Mouse (Mus musculus): ENCODE measurements at regions not wholly inside any gene's neighbourhood (a gene's known extent, or its start where the extent isn't known, plus 50 kb on each side); places are given as distances from the start of the nearest gene placed in this dataset.
A peak's percentile ranks its signal among the peaks of the same experiment; 100 is the strongest.

GRCm38 (mm10) chr4:153070190-153070745, 412.3 kb downstream of the Ajap1 start:
- Histone ChIP-seq H3K4me3 (replicated peaks) (no peak overlapping the region), H3K4me2 (replicated peaks) (no peak overlapping the region), H3K36me3 (no peaks in the 10 kb centered on the region), H3K9ac (replicated peaks) (no peak overlapping the region; the same call in 1 of the 2 replicates), H3K27me3 (no peaks in the 10 kb centered on the region; the same call in 1 of the 2 replicates), H3K27ac (peak overlapping the region; percentile 31; the same call in 1 of the 2 replicates), H3K9me3 (no peaks in the 10 kb centered on the region), H3K4me1 (replicated peaks) (peaks cover 13% of the 10 kb centered on the region)
- ATAC-seq: peak; percentile 72
- 41% methylated on average over 15 of the region's 15 CpGs for WGBS

- WGBS: 86% methylated on average over 12 of the region's 12 CpGs
- H3K36me3 ChIP-seq: no peaks in the 10 kb centered on the region
- H3K9me3 ChIP-seq: no peaks in the 10 kb centered on the region
- H3K4me2 ChIP-seq (replicated peaks): no peak overlapping the region
- peaks cover 13% of the 10 kb centered on the region for H3K4me1 ChIP-seq (replicated peaks)
- ATAC-seq: no peak
- no peak overlapping the region for H3K9ac ChIP-seq (replicated peaks)
- H3K27me3 ChIP-seq: no peaks in the 10 kb centered on the region
- H3K27ac ChIP-seq: no peak overlapping the region
- H3K4me3 ChIP-seq (replicated peaks): no peak overlapping the region
These were observed 414.1 kb downstream of the Ajap1 start for GRCm38 (mm10) chr4:153068484-153069033.

GRCm38 (mm10) chr4:153064021-153064605, 418.5 kb downstream of the Ajap1 start:
- Histone ChIP-seq H3K9ac (replicated peaks) (no peak overlapping the region), H3K4me1 (replicated peaks) (no peaks in the 10 kb centered on the region), H3K9me3 (no peaks in the 10 kb centered on the region), H3K36me3 (no peaks in the 10 kb centered on the region), H3K27me3 (no peaks in the 10 kb centered on the region), H3K4me3 (replicated peaks) (no peak overlapping the region), H3K27ac (no peak overlapping the region), H3K4me2 (replicated peaks) (no peak overlapping the region)
- 60% methylated on average over 14 of the region's 14 CpGs for WGBS
- ATAC-seq: no peak

GRCm38 (mm10) chr4:153063402-153063801, 419.2 kb downstream of the Ajap1 start:
- Histone ChIP-seq H3K4me3 (replicated peaks) (no peak overlapping the region), H3K9me3 (no peaks in the 10 kb centered on the region), H3K27ac (no peak overlapping the region), H3K36me3 (no peaks in the 10 kb centered on the region), H3K9ac (replicated peaks) (no peak overlapping the region), H3K27me3 (no peaks in the 10 kb centered on the region), H3K4me1 (replicated peaks) (no peaks in the 10 kb centered on the region), H3K4me2 (replicated peaks) (no peak overlapping the region)
- no peak for ATAC-seq
- 85% methylated on average over 9 of the region's 9 CpGs for WGBS

- H3K4me2 ChIP-seq (replicated peaks): no peak overlapping the region
- H3K9ac ChIP-seq (replicated peaks): no peak overlapping the region
- 65% methylated on average over 12 of the region's 12 CpGs for WGBS
- H3K27me3 ChIP-seq: no peaks in the 10 kb centered on the region
- ATAC-seq: no peak
- H3K4me1 ChIP-seq (replicated peaks): peaks cover 8% of the 10 kb centered on the region
- H3K36me3 ChIP-seq: no peaks in the 10 kb centered on the region
- H3K9me3 ChIP-seq: no peaks in the 10 kb centered on the region
- H3K4me3 ChIP-seq (replicated peaks): no peak overlapping the region
- no peak overlapping the region for H3K27ac ChIP-seq
These were observed 424.5 kb downstream of the Ajap1 start for GRCm38 (mm10) chr4:153058152-153058551.

GRCm38 (mm10) chr4:153023711-153024110, 458.9 kb downstream of the Ajap1 start:
- no peak overlapping the region for H3K9ac ChIP-seq (replicated peaks)
- no peak for ATAC-seq
- H3K4me2 ChIP-seq (replicated peaks): no peak overlapping the region
- H3K27ac ChIP-seq: no peak overlapping the region
- peaks cover 3% of the 10 kb centered on the region; the same call in 1 of the 2 replicates for H3K4me1 ChIP-seq (replicated peaks)
- no peaks in the 10 kb centered on the region; the same call in 1 of the 2 replicates for H3K27me3 ChIP-seq
- H3K9me3 ChIP-seq: no peaks in the 10 kb centered on the region
- H3K4me3 ChIP-seq (replicated peaks): no peak overlapping the region
- H3K36me3 ChIP-seq: no peaks in the 10 kb centered on the region

- no peak overlapping the region; the same call in 1 of the 2 replicates for H3K4me2 ChIP-seq (replicated peaks)
These were observed 463.4 kb downstream of the Ajap1 start for GRCm38 (mm10) chr4:153019211-153019610.

GRCm38 (mm10) chr4:153018138-153018921, 464.3 kb downstream of the Ajap1 start:
- peak; percentile 70 for ATAC-seq
- Histone ChIP-seq H3K4me3 (replicated peaks) (no peak overlapping the region), H3K9me3 (no peaks in the 10 kb centered on the region), H3K4me1 (replicated peaks) (peaks cover 13% of the 10 kb centered on the region), H3K27me3 (no peaks in the 10 kb centered on the region; the same call in 1 of the 2 replicates), H3K36me3 (no peaks in the 10 kb centered on the region), H3K9ac (replicated peaks) (no peak overlapping the region), H3K27ac (peak overlapping the region; percentile 55), H3K4me2 (replicated peaks) (peak overlapping the region; percentile 30)
- WGBS: 41% methylated on average over 28 of the region's 28 CpGs

More at GRCm38 (mm10) chr4:153019211-153019610, 463.4 kb downstream of the Ajap1 start:
- H3K27me3 ChIP-seq: no peaks in the 10 kb centered on the region; the same call in 1 of the 2 replicates
- no peak overlapping the region for H3K9ac ChIP-seq (replicated peaks)
- H3K4me3 ChIP-seq (replicated peaks): no peak overlapping the region
- peak overlapping the region; percentile 55; the same call in 1 of the 2 replicates for H3K27ac ChIP-seq
- WGBS: 78% methylated on average over 10 of the region's 10 CpGs
- peaks cover 13% of the 10 kb centered on the region for H3K4me1 ChIP-seq (replicated peaks)
- H3K36me3 ChIP-seq: no peaks in the 10 kb centered on the region
- ATAC-seq: no peak
- H3K9me3 ChIP-seq: no peaks in the 10 kb centered on the region

GRCm38 (mm10) chr4:153017816-153018137, 464.8 kb downstream of the Ajap1 start:
- H3K9me3 ChIP-seq: no peaks in the 10 kb centered on the region
- H3K4me3 ChIP-seq (replicated peaks): no peak overlapping the region
- H3K4me2 ChIP-seq (replicated peaks): peak overlapping the region; percentile 30; the same call in 1 of the 2 replicates
- H3K27ac ChIP-seq: peak overlapping the region; percentile 55
- no peak for ATAC-seq
- 63% methylated on average over 2 of the region's 2 CpGs for WGBS
- H3K9ac ChIP-seq (replicated peaks): no peak overlapping the region
- H3K27me3 ChIP-seq: no peaks in the 10 kb centered on the region; the same call in 1 of the 2 replicates
- peaks cover 13% of the 10 kb centered on the region for H3K4me1 ChIP-seq (replicated peaks)
- H3K36me3 ChIP-seq: no peaks in the 10 kb centered on the region

GRCm38 (mm10) chr4:153003338-153003737, 479.3 kb downstream of the Ajap1 start:
- Histone ChIP-seq H3K4me2 (replicated peaks) (no peak overlapping the region), H3K4me1 (replicated peaks) (peaks cover 7% of the 10 kb centered on the region), H3K4me3 (replicated peaks) (no peak overlapping the region), H3K9me3 (peaks cover 5% of the 10 kb centered on the region; the same call in 1 of the 2 replicates), H3K27ac (no peak overlapping the region), H3K9ac (replicated peaks) (no peak overlapping the region), H3K27me3 (no peaks in the 10 kb centered on the region), H3K36me3 (no peaks in the 10 kb centered on the region)
- ATAC-seq: no peak
- WGBS: 87% methylated on average over 3 of the region's 3 CpGs

GRCm38 (mm10) chr4:153002516-153002915, 480.1 kb downstream of the Ajap1 start:
- H3K27me3 ChIP-seq: no peaks in the 10 kb centered on the region
- no peak overlapping the region for H3K4me2 ChIP-seq (replicated peaks)
- H3K36me3 ChIP-seq: no peaks in the 10 kb centered on the region
- WGBS: 82% methylated on average over 4 of the region's 4 CpGs
- no peak overlapping the region for H3K27ac ChIP-seq
- ATAC-seq: no peak
- no peak overlapping the region for H3K4me3 ChIP-seq (replicated peaks)
- peaks cover 5% of the 10 kb centered on the region; the same call in 1 of the 2 replicates for H3K9me3 ChIP-seq
- H3K9ac ChIP-seq (replicated peaks): no peak overlapping the region
- peaks cover 7% of the 10 kb centered on the region for H3K4me1 ChIP-seq (replicated peaks)

- no peak for ATAC-seq
- Histone ChIP-seq H3K27me3 (no peaks in the 10 kb centered on the region), H3K27ac (no peak overlapping the region), H3K9ac (replicated peaks) (no peak overlapping the region), H3K4me3 (replicated peaks) (no peak overlapping the region), H3K4me1 (replicated peaks) (peaks cover 7% of the 10 kb centered on the region), H3K36me3 (no peaks in the 10 kb centered on the region), H3K4me2 (replicated peaks) (no peak overlapping the region), H3K9me3 (peaks cover 5% of the 10 kb centered on the region; the same call in 1 of the 2 replicates)
- WGBS: 82% methylated on average over 6 of the region's 6 CpGs
These were observed 480.9 kb downstream of the Ajap1 start for GRCm38 (mm10) chr4:153001761-153002160.
